Mouse (Mus musculus) MEL (cell line): ENCODE data around the gene Amigo3. TPM values are rescaled to one million over a fixed set of nuclear protein-coding genes. Genes with fewer than 3 reads are reported as not detected.

Source experiments
- DNase-seq: peaks from one replicate; pipeline ENCODE4 v3.0.0; 2011; ENCODE audit warnings: low read depth, low spot score
- H3K27ac ChIP-seq: 2 replicates; pipeline ENCODE4 v1.5.1; 2012; ENCODE audit warnings: low read depth, mild to moderate bottlenecking, control low read depth, low read length, moderate library complexity; ENCODE audit not compliant: control insufficient read depth
- H3K27me3 ChIP-seq, 2 experiments: fragments of 150-350 bp in 1 of 2; sonication (generic) in 1 of 2; 2 replicates each; pipeline ENCODE4 v1.6.1; 2012; ENCODE audit warnings: low read length in 2 of 2, mild to moderate bottlenecking in 2 of 2, improper control_type of control experiment in 1 of 2, moderate library complexity in 1 of 2; ENCODE audit not compliant: insufficient read depth in 2 of 2, control insufficient read depth in 1 of 2
- H3K36me3 ChIP-seq, 2 experiments: 2 replicates each; pipeline ENCODE4 v1.6.1; 2012 to 2014; ENCODE audit warnings: low read length in 2 of 2, improper control_type of control experiment in 1 of 2, inconsistent platforms in 1 of 2, mild to moderate bottlenecking in 1 of 2; ENCODE audit not compliant: insufficient read depth in 2 of 2, control insufficient read depth in 1 of 2
- H3K4me1 ChIP-seq, 2 experiments: fragments of 150-350 bp in 1 of 2; sonication (generic) in 1 of 2; 2 replicates each; pipeline ENCODE4 v1.6.1; 2012; ENCODE audit warnings: low read length in 2 of 2, improper control_type of control experiment in 1 of 2, mild to moderate bottlenecking in 1 of 2; ENCODE audit not compliant: insufficient read depth in 2 of 2, control insufficient read depth in 1 of 2
- H3K4me3 ChIP-seq, 2 experiments: fragments of 150-350 bp in 1 of 2; sonication (generic) in 1 of 2; 2 replicates each; pipeline ENCODE4 v1.5.1; 2012; ENCODE audit warnings: low read depth in 2 of 2, low read length in 2 of 2, mild to moderate bottlenecking in 2 of 2, moderate library complexity in 2 of 2, control low read depth in 1 of 2, improper control_type of control experiment in 1 of 2; ENCODE audit not compliant: control insufficient read depth in 1 of 2, insufficient read depth in 1 of 2
- H3K79me2 ChIP-seq: 2 replicates; pipeline ENCODE4 v1.6.1; 2012; ENCODE audit warnings: mild to moderate bottlenecking, low read length, moderate library complexity; ENCODE audit not compliant: control insufficient read depth, poor library complexity, insufficient read depth
- H3K9ac ChIP-seq: 2 replicates; pipeline ENCODE4 v1.6.1; 2012; ENCODE audit warnings: low read depth, mild to moderate bottlenecking, control low read depth, low read length, moderate library complexity; ENCODE audit not compliant: control insufficient read depth, poor library complexity, severe bottlenecking
- H3K9me3 ChIP-seq: fragments of 150-350 bp; sonication (generic); replicated peaks from 2 replicates; pipeline ENCODE4 v1.6.1; 2012; ENCODE audit warnings: mild to moderate bottlenecking, low read length, improper control_type of control experiment, moderate library complexity; ENCODE audit not compliant: insufficient read depth
- BHLHE40 ChIP-seq: IDR thresholded peaks from 2 replicates; pipeline ENCODE4 v1.6.1; 2012; ENCODE audit warnings: low read depth, mild to moderate bottlenecking, inconsistent platforms, low read length, improper control_type of control experiment, borderline replicate concordance
- CHD1 ChIP-seq: IDR thresholded peaks from 2 replicates; pipeline ENCODE4 v1.6.1; 2012; ENCODE audit warnings: low read depth, mild to moderate bottlenecking, inconsistent platforms, low read length, improper control_type of control experiment
- CHD2 ChIP-seq: IDR thresholded peaks from 2 replicates; pipeline ENCODE4 v1.6.1; 2011; ENCODE audit warnings: low read length, improper control_type of control experiment
- CTCF ChIP-seq, 3 experiments: IDR thresholded peaks in 2 of 3; conservative IDR thresholded peaks in 1 of 3; 2 replicates each; pipeline ENCODE4 v1.5.1; 2011 to 2012; ENCODE audit warnings: low read length in 3 of 3, low read depth in 2 of 3, mild to moderate bottlenecking in 2 of 3, improper control_type of control experiment in 1 of 3, inconsistent platforms in 1 of 3, mixed read lengths in 1 of 3, moderate library complexity in 1 of 3; ENCODE audit not compliant: control insufficient read depth in 1 of 3, insufficient read depth in 1 of 3, poor library complexity in 1 of 3, severe bottlenecking in 1 of 3
- E2F4 ChIP-seq: IDR thresholded peaks from 2 replicates; pipeline ENCODE4 v1.6.1; 2011; ENCODE audit warnings: low read depth, low read length, improper control_type of control experiment, borderline replicate concordance
- ELF1 ChIP-seq: IDR thresholded peaks from 2 replicates; pipeline ENCODE4 v1.6.1; 2014; ENCODE audit warnings: low read depth, mild to moderate bottlenecking, inconsistent platforms, low read length, improper control_type of control experiment, moderate library complexity
- EP300 ChIP-seq, 2 experiments: IDR thresholded peaks; 2 replicates each; pipeline ENCODE4 v1.6.1; 2011; ENCODE audit warnings: improper control_type of control experiment in 2 of 2, low read length in 2 of 2, low read depth in 1 of 2, mild to moderate bottlenecking in 1 of 2
- GATA1 ChIP-seq: IDR thresholded peaks from 2 replicates; pipeline ENCODE4 v1.6.1; 2011; ENCODE audit warnings: low read depth, low read length, improper control_type of control experiment
- HCFC1 ChIP-seq: IDR thresholded peaks from 2 replicates; pipeline ENCODE4 v1.6.1; 2012; ENCODE audit warnings: low read depth, mild to moderate bottlenecking, inconsistent platforms, low read length, improper control_type of control experiment, moderate library complexity
- JUND ChIP-seq: IDR thresholded peaks from 2 replicates; pipeline ENCODE4 v1.6.1; 2011; ENCODE audit warnings: low read depth, mild to moderate bottlenecking, improper control_type of control experiment, low read length
- KAT2A ChIP-seq: conservative IDR thresholded peaks from 2 replicates; pipeline ENCODE4 v1.6.1; 2012; ENCODE audit warnings: low read depth, low read length, improper control_type of control experiment, inconsistent platforms
- MAFK ChIP-seq: IDR thresholded peaks from 2 replicates; pipeline ENCODE4 v1.6.1; 2011; ENCODE audit warnings: low read depth, mild to moderate bottlenecking, low read length, improper control_type of control experiment, borderline replicate concordance
- MAX ChIP-seq: IDR thresholded peaks from 2 replicates; pipeline ENCODE4 v1.6.1; 2011; ENCODE audit warnings: low read length, improper control_type of control experiment
- MAZ ChIP-seq: IDR thresholded peaks from 2 replicates; pipeline ENCODE4 v1.6.1; 2012; ENCODE audit warnings: low read depth, mild to moderate bottlenecking, inconsistent platforms, low read length, improper control_type of control experiment
- MEF2A ChIP-seq: IDR thresholded peaks from 2 replicates; pipeline ENCODE4 v1.6.1; 2014; ENCODE audit warnings: low read depth, mild to moderate bottlenecking, inconsistent platforms, low read length, improper control_type of control experiment; ENCODE audit not compliant: poor library complexity, insufficient replicate concordance, severe bottlenecking; ENCODE audit errors: extremely low read depth
- MXI1 ChIP-seq: IDR thresholded peaks from 2 replicates; pipeline ENCODE4 v1.6.1; 2011; ENCODE audit warnings: mild to moderate bottlenecking, low read depth, low read length, improper control_type of control experiment
- MYB ChIP-seq: IDR thresholded peaks from 2 replicates; pipeline ENCODE4 v1.6.1; 2011; ENCODE audit warnings: mild to moderate bottlenecking, low read depth, low read length, improper control_type of control experiment
- MYC ChIP-seq: IDR thresholded peaks from 2 replicates; pipeline ENCODE4 v1.6.1; 2011; ENCODE audit warnings: low read depth, mild to moderate bottlenecking, low read length, improper control_type of control experiment, moderate library complexity
- NELFE ChIP-seq: IDR thresholded peaks from 2 replicates; pipeline ENCODE4 v1.6.1; 2011; ENCODE audit warnings: low read depth, low read length, improper control_type of control experiment
- NRF1 ChIP-seq: IDR thresholded peaks from 2 replicates; pipeline ENCODE4 v1.6.1; 2014; ENCODE audit warnings: low read depth, mild to moderate bottlenecking, inconsistent platforms, low read length, improper control_type of control experiment, moderate library complexity; ENCODE audit not compliant: poor library complexity, insufficient read depth, severe bottlenecking
- POLR2A ChIP-seq, 2 experiments: IDR thresholded peaks; 2 replicates each; pipeline ENCODE4 v1.6.1; 2011 to 2012; ENCODE audit warnings: low read length in 2 of 2, mild to moderate bottlenecking in 2 of 2, control low read depth in 1 of 2, improper control_type of control experiment in 1 of 2, low read depth in 1 of 2, moderate library complexity in 1 of 2; ENCODE audit not compliant: control insufficient read depth in 1 of 2, insufficient read depth in 1 of 2, poor library complexity in 1 of 2
- POLR2AphosphoS2 ChIP-seq: IDR thresholded peaks from 2 replicates; pipeline ENCODE4 v1.6.1; 2011; ENCODE audit warnings: low read length, improper control_type of control experiment
- POLR2AphosphoS5 ChIP-seq: IDR thresholded peaks from 2 replicates; pipeline ENCODE4 v1.6.1; 2012; ENCODE audit warnings: low read depth, borderline replicate concordance, mild to moderate bottlenecking, inconsistent platforms, low read length, moderate library complexity, mixed read lengths
- RCOR1 ChIP-seq: IDR thresholded peaks from 2 replicates; pipeline ENCODE4 v1.6.1; 2012; ENCODE audit warnings: low read depth, mild to moderate bottlenecking, inconsistent platforms, low read length, improper control_type of control experiment
- SIN3A ChIP-seq: IDR thresholded peaks from 2 replicates; pipeline ENCODE4 v1.6.1; 2012; ENCODE audit warnings: low read length, improper control_type of control experiment, inconsistent platforms
- SMC3 ChIP-seq: IDR thresholded peaks from 2 replicates; pipeline ENCODE4 v1.6.1; 2011; ENCODE audit warnings: low read depth, low read length, improper control_type of control experiment
- TAL1 ChIP-seq: IDR thresholded peaks from 2 replicates; pipeline ENCODE4 v1.6.1; 2012; ENCODE audit warnings: mild to moderate bottlenecking, inconsistent platforms, low read length, moderate library complexity, mixed read lengths
- TBP ChIP-seq: IDR thresholded peaks from 2 replicates; pipeline ENCODE4 v1.8.0; 2011; ENCODE audit warnings: low read depth, low read length, improper control_type of control experiment
- TCF12 ChIP-seq: IDR thresholded peaks from 2 replicates; pipeline ENCODE4 v1.6.1; 2014; ENCODE audit warnings: low read depth, mild to moderate bottlenecking, inconsistent platforms, low read length, improper control_type of control experiment, moderate library complexity
- UBTF ChIP-seq: IDR thresholded peaks from 2 replicates; pipeline ENCODE4 v1.6.1; 2012; ENCODE audit warnings: low read depth, mild to moderate bottlenecking, inconsistent platforms, low read length, improper control_type of control experiment, moderate library complexity, borderline replicate concordance; ENCODE audit not compliant: insufficient read depth
- USF1 ChIP-seq: IDR thresholded peaks from 2 replicates; pipeline ENCODE4 v1.6.1; 2014; ENCODE audit warnings: low read depth, mild to moderate bottlenecking, inconsistent platforms, low read length, improper control_type of control experiment, moderate library complexity
- ZC3H11A ChIP-seq: IDR thresholded peaks from 2 replicates; pipeline ENCODE4 v1.6.1; 2012; ENCODE audit warnings: low read depth, mild to moderate bottlenecking, inconsistent platforms, low read length, improper control_type of control experiment
- ZKSCAN1 ChIP-seq: IDR thresholded peaks from 2 replicates; pipeline ENCODE4 v1.6.1; 2012; ENCODE audit warnings: low read depth, mild to moderate bottlenecking, inconsistent platforms, low read length, improper control_type of control experiment, moderate library complexity
- ZMIZ1 ChIP-seq: IDR thresholded peaks from 2 replicates; pipeline ENCODE4 v1.6.1; 2012; ENCODE audit warnings: low read depth, mild to moderate bottlenecking, inconsistent platforms, low read length, improper control_type of control experiment, moderate library complexity
- ZNF384 ChIP-seq: IDR thresholded peaks from 2 replicates; pipeline ENCODE4 v1.6.1; 2012; ENCODE audit warnings: low read depth, mild to moderate bottlenecking, inconsistent platforms, low read length, improper control_type of control experiment
- polyA plus RNA-seq, 2 experiments: library from polyadenylated mRNA; stranded (reverse) in 1 of 2; unstranded in 1 of 2; fragments of >175 nt in 1 of 2; fragments of >200 nt in 1 of 2; gene quantifications; 2 replicates each; pipeline versions ENCODE4 v1.2.1 to v1.2.4; 2012; ENCODE audit warnings: low replicate concordance in 2 of 2, low read depth in 1 of 2; ENCODE audit not compliant: insufficient read length in 2 of 2, insufficient read depth in 1 of 2, missing spikeins in 1 of 2
- total RNA-seq: library from RNA; depleted of rRNA; stranded (reverse); fragments of 300-350 nt; gene quantifications from 2 replicates; pipeline ENCODE4 v1.2.3, GENCODE M21; 2012

Gene Amigo3
- total and polyA plus RNA-seq, 3 experiments = 2.2 to 3.4 TPM; not detected in 1

DNA sequence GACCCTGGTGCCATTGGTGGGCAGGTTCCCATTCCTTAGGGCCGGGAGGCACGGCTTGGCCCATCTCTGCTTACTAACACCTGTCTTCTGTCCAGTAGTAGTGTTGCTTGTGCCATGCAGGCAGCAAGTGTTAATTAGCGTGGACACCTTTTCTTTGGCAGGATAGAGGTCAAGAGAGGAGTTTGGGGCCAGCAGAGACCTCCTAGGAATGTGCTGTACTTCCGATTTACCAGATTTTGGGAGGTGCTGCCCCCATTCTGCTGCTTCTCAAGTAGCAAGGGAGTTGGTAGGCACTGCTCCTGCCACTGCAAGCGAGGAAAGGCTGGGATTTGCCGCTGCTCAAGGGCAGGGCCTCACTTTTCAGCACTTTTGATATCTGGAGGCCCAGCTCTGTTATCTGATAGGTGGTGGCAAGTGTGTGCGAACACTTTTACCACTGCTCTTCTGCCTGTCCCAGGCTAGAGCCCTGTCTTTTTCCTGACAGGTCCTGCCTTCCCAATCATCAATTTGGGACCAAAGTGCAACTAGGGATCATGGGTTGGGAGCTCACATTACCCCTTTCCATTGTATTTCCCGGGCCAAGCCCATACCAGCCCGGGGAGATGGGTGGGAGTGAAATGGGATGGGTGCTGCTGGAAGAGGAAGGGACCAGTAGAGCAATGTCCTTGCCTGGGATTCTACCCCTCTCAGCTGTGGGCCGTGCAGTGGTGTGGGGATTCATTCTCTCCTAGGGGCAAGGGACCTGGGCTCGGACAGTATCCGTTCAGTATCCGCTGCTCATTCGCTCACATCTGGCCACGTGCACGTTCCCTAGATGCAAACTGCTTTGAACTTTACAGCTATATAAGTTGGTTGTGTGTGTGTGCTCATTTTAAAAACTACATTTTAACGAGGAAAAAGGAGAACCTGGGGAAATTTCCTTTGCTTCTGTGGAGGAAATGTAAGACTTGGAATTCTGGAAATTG lies 5.1 kb upstream of the Amigo3 start:
- Histone ChIP-seq H3K9me3 (no peaks in the 10 kb centered on the region), H3K27ac (peak overlapping the region; percentile 81), H3K4me1 (peaks cover 2 to 14% of the 10 kb centered on the region in 2 experiments), H3K27me3 (no peaks in the 10 kb centered on the region), H3K79me2 (peaks cover 10% of the 10 kb centered on the region), H3K9ac (peak overlapping the region; percentile 78), H3K4me3 (peak overlapping the region; percentile 66 to 68), H3K36me3 (peaks cover under 1 to 6% of the 10 kb centered on the region in 2 experiments)
- DNase-seq = peak; percentile 69
- TF ChIP-seq NRF1 (no peak), NELFE (no peak), E2F4 (no peak), MAFK (no peak), MXI1 (peak; percentile 55), RCOR1 (peak; percentile 51; the same call in 1 of the 2 replicates), ZC3H11A (no peak), UBTF (no peak), EP300 (IDR thresholded peaks at IDR 0.05; ENCODE audit: low read depth in 1 of 2, low read length in 2 of 2) (peak; percentile 41 to 46; a peak in 2 of 4 replicates), POLR2A (IDR thresholded peaks at IDR 0.05; ENCODE audit: control insufficient read depth in 1 of 2, insufficient read depth in 1 of 2, low read depth in 1 of 2, low read length in 2 of 2, poor library complexity in 1 of 2) (peak in 1 of 2 experiments; percentile 28; a peak in 1 of 4 replicates), TAL1 (no peak), USF1 (peak; percentile 40; the same call in 1 of the 2 replicates), MEF2A (0 out of 2 replicates have a peak, but pooled peaks have one; percentile 1), TBP (no peak), ELF1 (no peak), SMC3 (no peak), ZMIZ1 (0 out of 2 replicates have a peak, but pooled peaks have one; percentile 2), JUND (no peak), TCF12 (0 out of 2 replicates have a peak, but pooled peaks have one; percentile 30), BHLHE40 (no peak), ZNF384 (no peak), GATA1 (peak; percentile 81), MAZ (no peak), KAT2A (no peak), POLR2AphosphoS2 (no peak), MYC (0 out of 2 replicates have a peak, but pooled peaks have one; percentile 54), CTCF (IDR thresholded peaks at IDR 0.05 in 2 of 3, conservative IDR thresholded peaks at IDR 0.05 in 1 of 3; ENCODE audit: control insufficient read depth in 1 of 3, insufficient read depth in 1 of 3, low read depth in 2 of 3, low read length in 3 of 3, poor library complexity in 1 of 3, severe bottlenecking in 1 of 3) (peak in 2 of 3 experiments; percentile 4 to 5; a peak in 1 of 6 replicates), POLR2AphosphoS5 (no peak), MAX (no peak), HCFC1 (no peak), SIN3A (no peak), ZKSCAN1 (no peak), CHD2 (no peak), CHD1 (no peak), MYB (no peak)
